Mouse (Mus musculus) forebrain, embryonic 13.5 days (tissue): ENCODE results near the gene Hltf. TPM values are rescaled to one million over a fixed set of nuclear protein-coding genes. Genes with fewer than 3 reads are reported as not detected.
A peak's percentile ranks its signal among the peaks of the same experiment; 100 is the strongest.

Source experiments
- ATAC-seq: fragments of 200-750 bp; cut with Nextera tagmentation; 2 replicates; pipeline ENCODE4 v1.8.0; 2017
- H3K27ac ChIP-seq: fragments of 300-500 bp; sonication (generic); 2 replicates; pipeline ENCODE4 v1.5.1; 2015; ENCODE audit warnings: inconsistent platforms, mild to moderate bottlenecking, moderate library complexity
- H3K27me3 ChIP-seq: fragments of 300-500 bp; sonication (generic); 2 replicates; pipeline ENCODE4 v1.6.1; 2015; ENCODE audit warnings: mild to moderate bottlenecking, inconsistent platforms
- H3K36me3 ChIP-seq: fragments of 300-500 bp; sonication (generic); 2 replicates; pipeline ENCODE4 v1.6.1; 2015; ENCODE audit warnings: mild to moderate bottlenecking, inconsistent platforms; ENCODE audit not compliant: poor library complexity, severe bottlenecking
- H3K4me1 ChIP-seq: fragments of 300-500 bp; sonication (generic); 2 replicates; pipeline ENCODE4 v1.6.1; 2015; ENCODE audit warnings: inconsistent platforms
- H3K4me2 ChIP-seq: fragments of 300-500 bp; sonication (generic); 2 replicates; pipeline ENCODE4 v1.6.1; 2015; ENCODE audit warnings: inconsistent platforms, mild to moderate bottlenecking, moderate library complexity
- H3K4me3 ChIP-seq: fragments of 300-500 bp; sonication (generic); 2 replicates; pipeline ENCODE4 v1.5.1; 2015; ENCODE audit warnings: mild to moderate bottlenecking, inconsistent platforms
- H3K9ac ChIP-seq: fragments of 300-500 bp; sonication (generic); 2 replicates; pipeline ENCODE4 v1.6.1; 2015; ENCODE audit warnings: mild to moderate bottlenecking, inconsistent platforms
- H3K9me3 ChIP-seq: fragments of 300-500 bp; sonication (generic); replicated peaks from 2 replicates; pipeline ENCODE4 v1.6.1; 2016; ENCODE audit warnings: inconsistent platforms
- WGBS: fragments of 180-500 bp; shearing (Covaris S2); methylation state at CpG from one replicate; pipeline ENCODE4 v1.1.7; 2015; 5-methylcytosine and 5-hydroxymethylcytosine counted together
- polyA plus RNA-seq: library from polyadenylated mRNA; unstranded; fragments of >200 nt; fragmentation: Nextera tagmentation; extraction: Ambion mirVana; gene quantifications from 2 replicates; pipeline ENCODE4 v1.2.1, GENCODE M21; 2015

The Hltf gene
- polyA plus RNA-seq, 1 experiment from 2014 or later = 25.9 TPM

GRCm38 (mm10) chr3:20151651-20152050, 94.0 kb downstream of the Hltf start:
- Histone ChIP-seq H3K4me3 (no peak overlapping the region), H3K4me2 (no peak overlapping the region), H3K9ac (no peak overlapping the region), H3K27ac (no peak overlapping the region), H3K4me1 (peaks cover 9% of the 10 kb centered on the region), H3K36me3 (0 out of 2 replicates have a peak, but pooled peaks cover 4% of the 10 kb centered on the region), H3K9me3 (no peaks in the 10 kb centered on the region), H3K27me3 (no peaks in the 10 kb centered on the region)
- WGBS = 88% methylated on average over 3 of the region's 3 CpGs
- no peak for ATAC-seq

- Histone ChIP-seq H3K27ac (no peak within 1 kb of the TSS), H3K36me3 (no peaks in the 10 kb centered on the region), H3K9me3 (peaks cover 6% of the 10 kb centered on the region; the same call in 1 of the 2 replicates), H3K4me3 (peak within 1 kb of the TSS; percentile 69), H3K4me2 (peak within 1 kb of the TSS; percentile 95), H3K9ac (peak within 1 kb of the TSS; percentile 79), H3K4me1 (peaks cover 9% of the 10 kb centered on the region), H3K27me3 (no peaks in the 10 kb centered on the region)
- peak; percentile 95 for ATAC-seq
- under 1% methylated on average over 72 of the region's 73 CpGs for WGBS
Observed at GRCm38 (mm10) chr3:20154531-20155367, 97.1 kb downstream of the Hltf start, which contains the start of gene Gyg. Gene Gyg (minus strand): TSS chr3:20155317.

- Histone ChIP-seq H3K27me3 (no peaks in the 10 kb centered on the region), H3K9ac (no peak overlapping the region), H3K9me3 (peaks cover 14% of the 10 kb centered on the region; the same call in 1 of the 2 replicates), H3K36me3 (no peaks in the 10 kb centered on the region), H3K4me1 (peaks cover 9% of the 10 kb centered on the region), H3K4me3 (peak overlapping the region; percentile 69), H3K4me2 (peak overlapping the region; percentile 95), H3K27ac (no peak overlapping the region)
- WGBS = 84% methylated on average over 6 of the region's 6 CpGs
- no peak for ATAC-seq
Observed at GRCm38 (mm10) chr3:20155476-20155875, 97.9 kb downstream of the Hltf start.

- Histone ChIP-seq H3K4me3 (no peak overlapping the region), H3K4me1 (no peaks in the 10 kb centered on the region), H3K36me3 (no peaks in the 10 kb centered on the region), H3K9ac (no peak overlapping the region), H3K27ac (no peak overlapping the region), H3K27me3 (no peaks in the 10 kb centered on the region), H3K4me2 (no peak overlapping the region), H3K9me3 (no peaks in the 10 kb centered on the region)
- no peak for ATAC-seq
- WGBS = 92% methylated on average over 1 of the region's 1 CpGs
Observed at GRCm38 (mm10) chr3:20167487-20167886, 109.9 kb downstream of the Hltf start.

Other genes with a start within 250 kb of the Hltf start
- gene Cp, start 100.8 kb upstream of the Hltf start, polyA plus RNA-seq = 2.2 and 3.0 TPM in 2 replicates
- gene Hps3, start 22.5 kb upstream of the Hltf start, polyA plus RNA-seq = 10.2 and 11.3 TPM in 2 replicates
- 22.6 and 26.7 TPM in 2 replicates for gene Gyg, start 97.5 kb downstream of the Hltf start, polyA plus RNA-seq
- gene Cpa3, start 184.4 kb downstream of the Hltf start, polyA plus RNA-seq = 0.11 TPM in 1 of 2 replicates, not detected in the other
- not detected in 2 replicates for gene Cpb1, start 217.9 kb downstream of the Hltf start, polyA plus RNA-seq